Mouse (Mus musculus) MEL (cell line): ENCODE data around the gene Fosl2. TPM values are rescaled to one million over a fixed set of nuclear protein-coding genes. Genes with fewer than 3 reads are reported as not detected.
A peak's percentile ranks its signal among the peaks of the same experiment; 100 is the strongest.

Source experiments
- DNase-seq: peaks from one replicate; pipeline ENCODE4 v3.0.0; 2011; ENCODE audit warnings: low read depth, low spot score
- H3K27ac ChIP-seq: 2 replicates; pipeline ENCODE4 v1.5.1; 2012; ENCODE audit warnings: low read depth, mild to moderate bottlenecking, control low read depth, low read length, moderate library complexity; ENCODE audit not compliant: control insufficient read depth
- H3K27me3 ChIP-seq, 2 experiments: fragments of 150-350 bp in 1 of 2; sonication (generic) in 1 of 2; 2 replicates each; pipeline ENCODE4 v1.6.1; 2012; ENCODE audit warnings: low read length in 2 of 2, mild to moderate bottlenecking in 2 of 2, improper control_type of control experiment in 1 of 2, moderate library complexity in 1 of 2; ENCODE audit not compliant: insufficient read depth in 2 of 2, control insufficient read depth in 1 of 2
- H3K36me3 ChIP-seq, 2 experiments: 2 replicates each; pipeline ENCODE4 v1.6.1; 2012 to 2014; ENCODE audit warnings: low read length in 2 of 2, improper control_type of control experiment in 1 of 2, inconsistent platforms in 1 of 2, mild to moderate bottlenecking in 1 of 2; ENCODE audit not compliant: insufficient read depth in 2 of 2, control insufficient read depth in 1 of 2
- H3K4me1 ChIP-seq, 2 experiments: fragments of 150-350 bp in 1 of 2; sonication (generic) in 1 of 2; 2 replicates each; pipeline ENCODE4 v1.6.1; 2012; ENCODE audit warnings: low read length in 2 of 2, improper control_type of control experiment in 1 of 2, mild to moderate bottlenecking in 1 of 2; ENCODE audit not compliant: insufficient read depth in 2 of 2, control insufficient read depth in 1 of 2
- H3K4me3 ChIP-seq, 2 experiments: fragments of 150-350 bp in 1 of 2; sonication (generic) in 1 of 2; 2 replicates each; pipeline ENCODE4 v1.5.1; 2012; ENCODE audit warnings: low read depth in 2 of 2, low read length in 2 of 2, mild to moderate bottlenecking in 2 of 2, moderate library complexity in 2 of 2, control low read depth in 1 of 2, improper control_type of control experiment in 1 of 2; ENCODE audit not compliant: control insufficient read depth in 1 of 2, insufficient read depth in 1 of 2
- H3K79me2 ChIP-seq: 2 replicates; pipeline ENCODE4 v1.6.1; 2012; ENCODE audit warnings: mild to moderate bottlenecking, low read length, moderate library complexity; ENCODE audit not compliant: control insufficient read depth, poor library complexity, insufficient read depth
- H3K9ac ChIP-seq: 2 replicates; pipeline ENCODE4 v1.6.1; 2012; ENCODE audit warnings: low read depth, mild to moderate bottlenecking, control low read depth, low read length, moderate library complexity; ENCODE audit not compliant: control insufficient read depth, poor library complexity, severe bottlenecking
- H3K9me3 ChIP-seq: fragments of 150-350 bp; sonication (generic); replicated peaks from 2 replicates; pipeline ENCODE4 v1.6.1; 2012; ENCODE audit warnings: mild to moderate bottlenecking, low read length, improper control_type of control experiment, moderate library complexity; ENCODE audit not compliant: insufficient read depth
- CTCF ChIP-seq, 3 experiments: IDR thresholded peaks in 2 of 3; conservative IDR thresholded peaks in 1 of 3; 2 replicates each; pipeline ENCODE4 v1.5.1; 2011 to 2012; ENCODE audit warnings: low read length in 3 of 3, low read depth in 2 of 3, mild to moderate bottlenecking in 2 of 3, improper control_type of control experiment in 1 of 3, inconsistent platforms in 1 of 3, mixed read lengths in 1 of 3, moderate library complexity in 1 of 3; ENCODE audit not compliant: control insufficient read depth in 1 of 3, insufficient read depth in 1 of 3, poor library complexity in 1 of 3, severe bottlenecking in 1 of 3
- EP300 ChIP-seq, 2 experiments: IDR thresholded peaks; 2 replicates each; pipeline ENCODE4 v1.6.1; 2011; ENCODE audit warnings: improper control_type of control experiment in 2 of 2, low read length in 2 of 2, low read depth in 1 of 2, mild to moderate bottlenecking in 1 of 2
- GABPA ChIP-seq: IDR thresholded peaks from 2 replicates; pipeline ENCODE4 v1.6.1; 2012; ENCODE audit warnings: low read depth, mild to moderate bottlenecking, inconsistent platforms, low read length, improper control_type of control experiment, moderate library complexity
- JUND ChIP-seq: IDR thresholded peaks from 2 replicates; pipeline ENCODE4 v1.6.1; 2011; ENCODE audit warnings: low read depth, mild to moderate bottlenecking, improper control_type of control experiment, low read length
- KAT2A ChIP-seq: conservative IDR thresholded peaks from 2 replicates; pipeline ENCODE4 v1.6.1; 2012; ENCODE audit warnings: low read depth, low read length, improper control_type of control experiment, inconsistent platforms
- MAZ ChIP-seq: IDR thresholded peaks from 2 replicates; pipeline ENCODE4 v1.6.1; 2012; ENCODE audit warnings: low read depth, mild to moderate bottlenecking, inconsistent platforms, low read length, improper control_type of control experiment
- MEF2A ChIP-seq: IDR thresholded peaks from 2 replicates; pipeline ENCODE4 v1.6.1; 2014; ENCODE audit warnings: low read depth, mild to moderate bottlenecking, inconsistent platforms, low read length, improper control_type of control experiment; ENCODE audit not compliant: poor library complexity, insufficient replicate concordance, severe bottlenecking; ENCODE audit errors: extremely low read depth
- NRF1 ChIP-seq: IDR thresholded peaks from 2 replicates; pipeline ENCODE4 v1.6.1; 2014; ENCODE audit warnings: low read depth, mild to moderate bottlenecking, inconsistent platforms, low read length, improper control_type of control experiment, moderate library complexity; ENCODE audit not compliant: poor library complexity, insufficient read depth, severe bottlenecking
- POLR2AphosphoS2 ChIP-seq: IDR thresholded peaks from 2 replicates; pipeline ENCODE4 v1.6.1; 2011; ENCODE audit warnings: low read length, improper control_type of control experiment
- POLR2AphosphoS5 ChIP-seq: IDR thresholded peaks from 2 replicates; pipeline ENCODE4 v1.6.1; 2012; ENCODE audit warnings: low read depth, borderline replicate concordance, mild to moderate bottlenecking, inconsistent platforms, low read length, moderate library complexity, mixed read lengths
- RAD21 ChIP-seq: IDR thresholded peaks from 2 replicates; pipeline ENCODE4 v1.6.1; 2011; ENCODE audit warnings: mild to moderate bottlenecking, low read depth, low read length, improper control_type of control experiment
- SIN3A ChIP-seq: IDR thresholded peaks from 2 replicates; pipeline ENCODE4 v1.6.1; 2012; ENCODE audit warnings: low read length, improper control_type of control experiment, inconsistent platforms
- SMC3 ChIP-seq: IDR thresholded peaks from 2 replicates; pipeline ENCODE4 v1.6.1; 2011; ENCODE audit warnings: low read depth, low read length, improper control_type of control experiment
- TAL1 ChIP-seq: IDR thresholded peaks from 2 replicates; pipeline ENCODE4 v1.6.1; 2012; ENCODE audit warnings: mild to moderate bottlenecking, inconsistent platforms, low read length, moderate library complexity, mixed read lengths
- TBP ChIP-seq: IDR thresholded peaks from 2 replicates; pipeline ENCODE4 v1.8.0; 2011; ENCODE audit warnings: low read depth, low read length, improper control_type of control experiment
- TCF12 ChIP-seq: IDR thresholded peaks from 2 replicates; pipeline ENCODE4 v1.6.1; 2014; ENCODE audit warnings: low read depth, mild to moderate bottlenecking, inconsistent platforms, low read length, improper control_type of control experiment, moderate library complexity
- ZC3H11A ChIP-seq: IDR thresholded peaks from 2 replicates; pipeline ENCODE4 v1.6.1; 2012; ENCODE audit warnings: low read depth, mild to moderate bottlenecking, inconsistent platforms, low read length, improper control_type of control experiment
- ZKSCAN1 ChIP-seq: IDR thresholded peaks from 2 replicates; pipeline ENCODE4 v1.6.1; 2012; ENCODE audit warnings: low read depth, mild to moderate bottlenecking, inconsistent platforms, low read length, improper control_type of control experiment, moderate library complexity
- ZMIZ1 ChIP-seq: IDR thresholded peaks from 2 replicates; pipeline ENCODE4 v1.6.1; 2012; ENCODE audit warnings: low read depth, mild to moderate bottlenecking, inconsistent platforms, low read length, improper control_type of control experiment, moderate library complexity
- ZNF384 ChIP-seq: IDR thresholded peaks from 2 replicates; pipeline ENCODE4 v1.6.1; 2012; ENCODE audit warnings: low read depth, mild to moderate bottlenecking, inconsistent platforms, low read length, improper control_type of control experiment
- polyA plus RNA-seq, 2 experiments: library from polyadenylated mRNA; stranded (reverse) in 1 of 2; unstranded in 1 of 2; fragments of >175 nt in 1 of 2; fragments of >200 nt in 1 of 2; gene quantifications; 2 replicates each; pipeline versions ENCODE4 v1.2.1 to v1.2.4; 2012; ENCODE audit warnings: low replicate concordance in 2 of 2, low read depth in 1 of 2; ENCODE audit not compliant: insufficient read length in 2 of 2, insufficient read depth in 1 of 2, missing spikeins in 1 of 2
- total RNA-seq: library from RNA; depleted of rRNA; stranded (reverse); fragments of 300-350 nt; gene quantifications from 2 replicates; pipeline ENCODE4 v1.2.3, GENCODE M21; 2012

Fosl2 gene
- total and polyA plus RNA-seq, 3 experiments = 3.3 to 22.1 (median 12.0) TPM

GRCm38 (mm10) chr5:32127927-32128326 lies 7.7 kb upstream of the Fosl2 start:
- Histone ChIP-seq H3K79me2 (no peaks in the 10 kb centered on the region), H3K36me3 (no peaks in the 10 kb centered on the region), H3K27me3 (peaks cover under 1 to 3% of the 10 kb centered on the region in 2 experiments; a peak in 1 of 4 replicates), H3K9ac (no peak overlapping the region), H3K27ac (no peak overlapping the region), H3K9me3 (no peaks in the 10 kb centered on the region), H3K4me1 (no peaks in the 10 kb centered on the region), H3K4me3 (no peak overlapping the region)
- DNase-seq = no peak
- TF ChIP-seq POLR2AphosphoS2 = no peak
- no peak for TF ChIP-seq MEF2A
- TF ChIP-seq TAL1 = no peak
- no peak for TF ChIP-seq KAT2A
- no peak for TF ChIP-seq CTCF (IDR thresholded peaks at IDR 0.05 in 2 of 3, conservative IDR thresholded peaks at IDR 0.05 in 1 of 3; ENCODE audit: control insufficient read depth in 1 of 3, insufficient read depth in 1 of 3, low read depth in 2 of 3, low read length in 3 of 3, poor library complexity in 1 of 3, severe bottlenecking in 1 of 3)
- no peak for TF ChIP-seq EP300 (IDR thresholded peaks at IDR 0.05; ENCODE audit: low read depth in 1 of 2, low read length in 2 of 2)
- no peak for TF ChIP-seq ZKSCAN1
- no peak for TF ChIP-seq TCF12
- no peak for TF ChIP-seq ZMIZ1
- no peak for TF ChIP-seq MAZ
- no peak for TF ChIP-seq GABPA

- Histone ChIP-seq H3K27ac (no peak overlapping the region), H3K9ac (peak overlapping the region; percentile 38; the same call in 1 of the 2 replicates), H3K79me2 (peaks cover 17% of the 10 kb centered on the region), H3K9me3 (no peaks in the 10 kb centered on the region), H3K4me1 (peaks cover 0 to 8% of the 10 kb centered on the region in 2 experiments; a peak in 1 of 4 replicates), H3K27me3 (0 out of 4 replicates have a peak, but pooled peaks cover 0 to 1% of the 10 kb centered on the region in 2 experiments), H3K4me3 (peak overlapping the region in 1 of 2 experiments; percentile 53; a peak in 1 of 4 replicates), H3K36me3 (peaks cover 0 to 11% of the 10 kb centered on the region in 2 experiments; a peak in 1 of 4 replicates)
- peak; percentile 24 for DNase-seq
- no peak for TF ChIP-seq NRF1
- no peak for TF ChIP-seq SIN3A
- no peak for TF ChIP-seq ZC3H11A
- no peak for TF ChIP-seq JUND
- no peak for TF ChIP-seq SMC3
- no peak for TF ChIP-seq TAL1
- no peak for TF ChIP-seq MEF2A
- TF ChIP-seq TCF12 = no peak
- TF ChIP-seq ZNF384 = no peak
- no peak for TF ChIP-seq GABPA
- TF ChIP-seq POLR2AphosphoS5 = no peak
- TF ChIP-seq RAD21 = no peak
- no peak for TF ChIP-seq ZKSCAN1
- TF ChIP-seq TBP = no peak
- TF ChIP-seq POLR2AphosphoS2 = no peak
These were observed 2.6 kb upstream of the Fosl2 start for GRCm38 (mm10) chr5:32132971-32133501.
